Comparison of ENCODE assay signal across 23 mouse cellular contexts in the genomic region with DNA sequence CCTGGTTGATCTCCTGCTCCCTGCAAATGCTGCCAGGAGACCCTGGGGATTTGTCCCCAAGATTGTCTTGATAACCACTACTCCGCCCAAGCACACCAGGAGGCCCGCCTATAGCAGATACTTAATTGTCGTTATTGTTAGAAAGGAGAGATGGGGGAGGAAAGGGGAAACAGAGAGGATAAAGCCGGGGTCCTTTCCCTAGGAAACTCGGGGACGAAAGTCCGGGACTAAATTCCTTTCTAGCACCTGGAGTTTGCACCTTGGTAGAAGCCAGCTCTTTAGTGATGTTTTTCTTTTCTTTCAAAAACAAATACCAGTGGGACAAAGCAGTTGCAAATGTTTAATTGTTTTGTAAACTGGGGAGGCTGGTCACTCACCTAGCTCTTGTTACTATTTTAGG. TPM values are rescaled to one million over a fixed set of nuclear protein-coding genes. Genes with fewer than 3 reads are reported as not detected.
DNase-seq lines count a peak whose midpoint lies in the region; ATAC-seq and TF ChIP-seq lines count a peak whose summit lies in the region.
"Had no signal": no experiment of that assay in that cellular context is flagged by ENCODE, and none has a peak within 500 bp of the region (broad histone marks: within the 10 kb centered on the region; RNA-seq: fewer than 3 reads in every experiment).

No protein-coding gene starts in this region.

- DNase-seq in midbrain, embryonic 11.5 days (ENCODE audit: low spot score, missing footprints): peak; percentile 96
- DNase-seq in hindbrain, embryonic 11.5 days (ENCODE audit: low spot score): peak; percentile 54
- DNase-seq in layer of hippocampus, adult 9-11 months: no peak
- no peak for DNase-seq in gastrocnemius, adult 2 months
- DNase-seq in forebrain, postnatal 0 days: no peak
- DNase-seq: adrenal gland, postnatal 10 days; B cell, adult 2 months; cerebellum, adult 2 months; gastrocnemius, postnatal 14 days; heart, postnatal 36 days; kidney, postnatal 10 days; lung, adult 2 months; lung, postnatal 4 days; right cerebral cortex, postnatal 25 days had no signal

- no peak for ATAC-seq in midbrain, embryonic 11.5 days (ENCODE audit: low FRiP score)
- ATAC-seq in midbrain, embryonic 15.5 days (replicated peaks): no peak
- no peak for ATAC-seq in hindbrain, embryonic 11.5 days (ENCODE audit: low FRiP score)
- no peak for ATAC-seq in limb, embryonic 12.5 days (ENCODE audit: insufficient number of reproducible peaks, insufficient read depth, low FRiP score, low TSS enrichment, low read depth)
- ATAC-seq in neural tube, embryonic 14.5 days (ENCODE audit: low read depth): no peak
- no peak for ATAC-seq in forebrain, postnatal 0 days
- ATAC-seq: intestine, postnatal 0 days had no signal

- H3K27ac ChIP-seq in midbrain, embryonic 11.5 days (ENCODE audit: low read depth, low read length): no peak overlapping the region
- H3K27ac ChIP-seq in midbrain, embryonic 15.5 days: no peak overlapping the region
- no peak overlapping the region for H3K27ac ChIP-seq in hindbrain, embryonic 11.5 days (ENCODE audit: low read depth, low read length)
- H3K27ac ChIP-seq in limb, embryonic 12.5 days: peak overlapping the region; percentile 93
- peak overlapping the region; percentile 89; the same call in 1 of the 2 replicates for H3K27ac ChIP-seq in neural tube, embryonic 14.5 days (ENCODE audit: low read depth, low read length)
- H3K27ac ChIP-seq in gastrocnemius, adult 2 months: no peak overlapping the region
- no peak overlapping the region for H3K27ac ChIP-seq in forebrain, postnatal 0 days (ENCODE audit: low read depth, low read length)

- no peak overlapping the region for H3K4me3 ChIP-seq in midbrain, embryonic 11.5 days (ENCODE audit: low read depth, low read length)
- no peak overlapping the region for H3K4me3 ChIP-seq in midbrain, embryonic 15.5 days
- no peak overlapping the region for H3K4me3 ChIP-seq in hindbrain, embryonic 11.5 days (ENCODE audit: low read depth, low read length)
- peak overlapping the region; percentile 72 for H3K4me3 ChIP-seq in limb, embryonic 12.5 days (replicated peaks)
- H3K4me3 ChIP-seq in neural tube, embryonic 14.5 days (ENCODE audit: low read depth, low read length): peak overlapping the region; percentile 50
- H3K4me3 ChIP-seq in gastrocnemius, adult 2 months: no peak overlapping the region
- no peak overlapping the region for H3K4me3 ChIP-seq in forebrain, postnatal 0 days (ENCODE audit: low read depth, low read length)

- peaks cover 13% of the 10 kb centered on the region; the same call in 1 of the 2 replicates for H3K4me1 ChIP-seq in midbrain, embryonic 11.5 days (ENCODE audit: control insufficient read depth, insufficient read depth, low read length)
- H3K4me1 ChIP-seq in midbrain, embryonic 15.5 days: peaks cover 21% of the 10 kb centered on the region
- H3K4me1 ChIP-seq in hindbrain, embryonic 11.5 days (replicated peaks; ENCODE audit: control insufficient read depth, insufficient read depth, low read length): peaks cover 11% of the 10 kb centered on the region
- H3K4me1 ChIP-seq in limb, embryonic 12.5 days (replicated peaks): peaks cover 54% of the 10 kb centered on the region
- no peaks in the 10 kb centered on the region for H3K4me1 ChIP-seq in neural tube, embryonic 14.5 days (ENCODE audit: control insufficient read depth, insufficient read depth, low read length)
- H3K4me1 ChIP-seq in forebrain, postnatal 0 days (ENCODE audit: insufficient read depth): no peaks in the 10 kb centered on the region

- H3K9ac ChIP-seq in midbrain, embryonic 11.5 days (ENCODE audit: low read length): no peak overlapping the region
- H3K9ac ChIP-seq in midbrain, embryonic 15.5 days: no peak overlapping the region
- H3K9ac ChIP-seq in hindbrain, embryonic 11.5 days (ENCODE audit: low read depth, low read length): no peak overlapping the region
- peak overlapping the region; percentile 99 for H3K9ac ChIP-seq in limb, embryonic 12.5 days (replicated peaks)
- peak overlapping the region; percentile 80; the same call in 1 of the 2 replicates for H3K9ac ChIP-seq in neural tube, embryonic 14.5 days (replicated peaks; ENCODE audit: low read depth, low read length)
- no peak overlapping the region for H3K9ac ChIP-seq in forebrain, postnatal 0 days

- H3K9me3 ChIP-seq in midbrain, embryonic 11.5 days (ENCODE audit: control insufficient read depth, low read length): no peaks in the 10 kb centered on the region
- H3K9me3 ChIP-seq in midbrain, embryonic 15.5 days: no peaks in the 10 kb centered on the region
- no peaks in the 10 kb centered on the region for H3K9me3 ChIP-seq in hindbrain, embryonic 11.5 days (ENCODE audit: control insufficient read depth, low read length)
- no peaks in the 10 kb centered on the region for H3K9me3 ChIP-seq in limb, embryonic 12.5 days
- H3K9me3 ChIP-seq in neural tube, embryonic 14.5 days (ENCODE audit: control insufficient read depth, low read length): no peaks in the 10 kb centered on the region
- H3K9me3 ChIP-seq in forebrain, postnatal 0 days (ENCODE audit: low read length): no peaks in the 10 kb centered on the region

- 1% methylated on average over 7 of the region's 7 CpGs for WGBS in midbrain, embryonic 11.5 days
- WGBS in midbrain, embryonic 15.5 days: 4% methylated on average over 7 of the region's 7 CpGs
- under 1% methylated on average over 7 of the region's 7 CpGs for WGBS in hindbrain, embryonic 11.5 days
- 4% methylated on average over 7 of the region's 7 CpGs for WGBS in limb, embryonic 12.5 days
- 4% methylated on average over 7 of the region's 7 CpGs for WGBS in neural tube, embryonic 14.5 days
- 6% methylated on average over 7 of the region's 7 CpGs for WGBS in forebrain, postnatal 0 days

- H3K36me3 ChIP-seq in midbrain, embryonic 11.5 days (ENCODE audit: control insufficient read depth, insufficient read depth, low read length): no peaks in the 10 kb centered on the region
- H3K36me3 ChIP-seq in midbrain, embryonic 15.5 days (replicated peaks): no peaks in the 10 kb centered on the region
- no peaks in the 10 kb centered on the region for H3K36me3 ChIP-seq in hindbrain, embryonic 11.5 days (ENCODE audit: control insufficient read depth, insufficient read depth, low read length)
- peaks cover 6% of the 10 kb centered on the region; the same call in 1 of the 2 replicates for H3K36me3 ChIP-seq in limb, embryonic 12.5 days
- H3K36me3 ChIP-seq in neural tube, embryonic 14.5 days (ENCODE audit: control insufficient read depth, insufficient read depth, low read length): no peaks in the 10 kb centered on the region
- H3K36me3 ChIP-seq in forebrain, postnatal 0 days (ENCODE audit: insufficient read depth): no peaks in the 10 kb centered on the region
- H3K36me3 ChIP-seq: G1E had no signal

- intact Hi-C loops in gastrocnemius, adult 2 months (cut with DNase I): no loop called here

- TF ChIP-seq CTCF in gastrocnemius, adult 2 months (IDR thresholded peaks at IDR 0.05): no peak
- no peak for TF ChIP-seq CTCF in forebrain, postnatal 0 days (IDR thresholded peaks at IDR 0.05; ENCODE audit: low read depth)

- peak overlapping the region; percentile 38 for H3K4me2 ChIP-seq in midbrain, embryonic 11.5 days
- no peak overlapping the region for H3K4me2 ChIP-seq in midbrain, embryonic 15.5 days
- H3K4me2 ChIP-seq in hindbrain, embryonic 11.5 days (replicated peaks; ENCODE audit: low read depth, low read length): no peak overlapping the region; the same call in 1 of the 2 replicates
- peak overlapping the region; percentile 74 for H3K4me2 ChIP-seq in limb, embryonic 12.5 days
- peak overlapping the region; percentile 55 for H3K4me2 ChIP-seq in neural tube, embryonic 14.5 days (ENCODE audit: low read depth, low read length)
- H3K4me2 ChIP-seq in forebrain, postnatal 0 days (ENCODE audit: low read depth): no peak overlapping the region
- H3K4me2 ChIP-seq: heart, embryonic 11.5 days had no signal

- peaks cover 98% of the 10 kb centered on the region for H3K27me3 ChIP-seq in midbrain, embryonic 11.5 days (ENCODE audit: control insufficient read depth, insufficient read depth, low read length)
- H3K27me3 ChIP-seq in midbrain, embryonic 15.5 days (replicated peaks): peaks cover 87% of the 10 kb centered on the region
- H3K27me3 ChIP-seq in hindbrain, embryonic 11.5 days (ENCODE audit: control insufficient read depth, insufficient read depth, low read length): peaks cover 94% of the 10 kb centered on the region
- peaks cover 97% of the 10 kb centered on the region for H3K27me3 ChIP-seq in limb, embryonic 12.5 days
- peaks cover 49% of the 10 kb centered on the region for H3K27me3 ChIP-seq in neural tube, embryonic 14.5 days (ENCODE audit: control insufficient read depth, insufficient read depth, low read length)
- peaks cover 86% of the 10 kb centered on the region for H3K27me3 ChIP-seq in forebrain, postnatal 0 days (ENCODE audit: insufficient read depth, low read length)

RNA-seq across cellular contexts. Expression of a gene that starts 3.0 kb away (rescaled TPM):
- polyA plus RNA-seq in midbrain, embryonic 11.5 days (2014; fragmentation: Nextera tagmentation; extraction: Ambion mirVana): 2.0 and 2.2 TPM in 2 replicates
- 1.5 and 1.7 TPM in 2 replicates for polyA plus RNA-seq in midbrain, embryonic 15.5 days (2015; fragmentation: Nextera tagmentation; extraction: Ambion mirVana)
- 4.2 and 5.0 TPM in 2 replicates for polyA plus RNA-seq in hindbrain, embryonic 11.5 days (2014; fragmentation: Nextera tagmentation; extraction: Ambion mirVana)
- 8.6 and 9.9 TPM in 2 replicates for polyA plus RNA-seq in limb, embryonic 12.5 days (2016; fragmentation: Nextera tagmentation; extraction: Ambion mirVana)
- polyA plus RNA-seq in neural tube, embryonic 14.5 days (2014; fragmentation: Nextera tagmentation; extraction: Ambion mirVana): 13.1 and 16.3 TPM in 2 replicates
- total RNA-seq in gastrocnemius, adult 2 months (2021): under 1 TPM; 0.18 to 0.25 TPM
- 0.54 and 2.0 TPM in 2 replicates for total RNA-seq in forebrain, postnatal 0 days (2014; rRNA removed)
- polyA plus RNA-seq in forebrain, postnatal 0 days (2015; fragmentation: Nextera tagmentation; extraction: Ambion mirVana): 0.05 and 0.24 TPM in 2 replicates
- total RNA-seq: common myeloid progenitor, adult 5-6 weeks; liver, adult 2 months; monocyte, adult 5-6 weeks had no signal
- polyA plus RNA-seq: G1E; intestine, postnatal 0 days; liver, adult 2 months had no signal

Comparison
In these comparisons a context has a peak if more than half of its experiments do, and no peak if none do; other contexts are left out.
1. H3K4me2 ChIP-seq: peak in midbrain, embryonic 11.5 days (single experiment), limb, embryonic 12.5 days (single experiment) and neural tube, embryonic 14.5 days (single experiment); none in midbrain, embryonic 15.5 days (single experiment), hindbrain, embryonic 11.5 days (single experiment) and forebrain, postnatal 0 days (single experiment).
2. DNase-seq: peak in midbrain, embryonic 11.5 days (single experiment) and hindbrain, embryonic 11.5 days (single experiment); none in layer of hippocampus, adult 9-11 months (single experiment), gastrocnemius, adult 2 months (single experiment) and forebrain, postnatal 0 days (single experiment).
3. H3K27ac ChIP-seq: peak in limb, embryonic 12.5 days (single experiment) and neural tube, embryonic 14.5 days (single experiment); none in midbrain, embryonic 11.5 days (single experiment), midbrain, embryonic 15.5 days (single experiment), hindbrain, embryonic 11.5 days (single experiment), gastrocnemius, adult 2 months (single experiment) and forebrain, postnatal 0 days (single experiment).
4. H3K4me3 ChIP-seq: peak in limb, embryonic 12.5 days (single experiment) and neural tube, embryonic 14.5 days (single experiment); none in midbrain, embryonic 11.5 days (single experiment), midbrain, embryonic 15.5 days (single experiment), hindbrain, embryonic 11.5 days (single experiment), gastrocnemius, adult 2 months (single experiment) and forebrain, postnatal 0 days (single experiment).
5. H3K9ac ChIP-seq: peak in limb, embryonic 12.5 days (single experiment) and neural tube, embryonic 14.5 days (single experiment); none in midbrain, embryonic 11.5 days (single experiment), midbrain, embryonic 15.5 days (single experiment), hindbrain, embryonic 11.5 days (single experiment) and forebrain, postnatal 0 days (single experiment).